Mouse (Mus musculus): ENCODE results near the gene Arhgap33.
"Not testable (repeated sequence)": the region's sequence is repeated elsewhere in the genome, so short reads cannot be mapped to it uniquely, and the experiment has no call there.

Gene Arhgap33

GRCm38 (mm10) chr7:30495506-30496042, 39.3 kb downstream of the Arhgap33 start:
- not testable (repeated sequence) for DNase-seq (ENCODE audit: low spot score in 2 of 2)

- DNase-seq (ENCODE audit: low spot score in 2 of 2) = no peak
Measured at GRCm38 (mm10) chr7:30493401-30493931, 41.4 kb downstream of the Arhgap33 start, which contains the start of gene Prodh2. Gene Prodh2, plus strand, starts transcription at chr7:30493622.

- DNase-seq (ENCODE audit: low spot score in 2 of 2) = peak; percentile 29 to 48
Measured at GRCm38 (mm10) chr7:30492765-30493164, 42.1 kb downstream of the Arhgap33 start.

GRCm38 (mm10) chr7:30490957-30491307, 43.9 kb downstream of the Arhgap33 start:
- no peak for DNase-seq (ENCODE audit: low spot score in 2 of 2)

- DNase-seq (ENCODE audit: low spot score in 2 of 2) = peak in 1 of 2 experiments; percentile 29
Measured at GRCm38 (mm10) chr7:30490251-30490956, 44.5 kb downstream of the Arhgap33 start.

- DNase-seq (ENCODE audit: low spot score in 2 of 2) = no peak
Measured at GRCm38 (mm10) chr7:30484250-30484649, 50.6 kb downstream of the Arhgap33 start.

GRCm38 (mm10) chr7:30477415-30478381, 57.2 kb downstream of the Arhgap33 start:
- peak; percentile 50 to 51 for DNase-seq (ENCODE audit: low spot score in 2 of 2)

GRCm38 (mm10) chr7:30476136-30476535, 58.7 kb downstream of the Arhgap33 start:
- not testable (repeated sequence) for DNase-seq (ENCODE audit: low spot score in 2 of 2)

GRCm38 (mm10) chr7:30474999-30475398, 59.9 kb downstream of the Arhgap33 start:
- no peak for DNase-seq (ENCODE audit: low spot score in 2 of 2)

- DNase-seq (ENCODE audit: low spot score in 2 of 2) = no peak
Measured at GRCm38 (mm10) chr7:30472411-30472810, 62.4 kb downstream of the Arhgap33 start.

All from right cerebral cortex, postnatal 36 days (tissue).